Mouse (Mus musculus): ENCODE measurements around the gene Spata6.

Spata6 gene

GRCm38 (mm10) chr4:111719776-111720661 lies at the start of gene Spata6:
Gene Spata6, plus strand, starts transcription at chr4:111719984.
- no peak for DNase-seq (ENCODE audit: extremely low spot score, low read depth, low spot score)

- DNase-seq (ENCODE audit: extremely low spot score, low read depth, low spot score), result no peak
Observed at GRCm38 (mm10) chr4:111670566-111671421, 49.0 kb upstream of the Spata6 start.

- no peak for DNase-seq (ENCODE audit: extremely low spot score, low read depth, low spot score)
Observed at GRCm38 (mm10) chr4:111671440-111671839, 48.3 kb upstream of the Spata6 start.

GRCm38 (mm10) chr4:111673904-111674303 lies 45.9 kb upstream of the Spata6 start:
- DNase-seq (ENCODE audit: extremely low spot score, low read depth, low spot score), result no peak

GRCm38 (mm10) chr4:111681926-111682325 lies 37.9 kb upstream of the Spata6 start:
- no peak for DNase-seq (ENCODE audit: extremely low spot score, low read depth, low spot score)

GRCm38 (mm10) chr4:111682793-111683192 lies 37.0 kb upstream of the Spata6 start:
- no peak for DNase-seq (ENCODE audit: extremely low spot score, low read depth, low spot score)

GRCm38 (mm10) chr4:111683843-111684242 lies 35.9 kb upstream of the Spata6 start:
- no peak for DNase-seq (ENCODE audit: extremely low spot score, low read depth, low spot score)

- DNase-seq (ENCODE audit: extremely low spot score, low read depth, low spot score), result no peak
Observed at GRCm38 (mm10) chr4:111685951-111686350, 33.8 kb upstream of the Spata6 start.

- DNase-seq (ENCODE audit: extremely low spot score, low read depth, low spot score), result no peak
Observed at GRCm38 (mm10) chr4:111686951-111687350, 32.8 kb upstream of the Spata6 start.

GRCm38 (mm10) chr4:111687613-111688012 lies 32.2 kb upstream of the Spata6 start:
- DNase-seq (ENCODE audit: extremely low spot score, low read depth, low spot score), result peak; percentile 80

GRCm38 (mm10) chr4:111691057-111691543 lies 28.7 kb upstream of the Spata6 start:
- DNase-seq (ENCODE audit: extremely low spot score, low read depth, low spot score), result no peak

- DNase-seq (ENCODE audit: extremely low spot score, low read depth, low spot score), result no peak
Observed at GRCm38 (mm10) chr4:111701381-111701780, 18.4 kb upstream of the Spata6 start.

- DNase-seq (ENCODE audit: extremely low spot score, low read depth, low spot score), result no peak
Observed at GRCm38 (mm10) chr4:111704126-111704525, 15.7 kb upstream of the Spata6 start.

GRCm38 (mm10) chr4:111704975-111705374 lies 14.8 kb upstream of the Spata6 start:
- DNase-seq (ENCODE audit: extremely low spot score, low read depth, low spot score), result no peak

GRCm38 (mm10) chr4:111719296-111719695 lies 488 bp upstream of the Spata6 start:
- no peak for DNase-seq (ENCODE audit: extremely low spot score, low read depth, low spot score)

GRCm38 (mm10) chr4:111720662-111721003 lies 849 bp downstream of the Spata6 start:
- no peak for DNase-seq (ENCODE audit: extremely low spot score, low read depth, low spot score)

- no peak for DNase-seq (ENCODE audit: extremely low spot score, low read depth, low spot score)
Observed at GRCm38 (mm10) chr4:111721121-111721840, 1.5 kb downstream of the Spata6 start.

GRCm38 (mm10) chr4:111737551-111737950 lies 17.8 kb downstream of the Spata6 start:
- no peak for DNase-seq (ENCODE audit: extremely low spot score, low read depth, low spot score)

GRCm38 (mm10) chr4:111780533-111780932 lies 60.7 kb downstream of the Spata6 start:
- peak; percentile 12 for DNase-seq (ENCODE audit: extremely low spot score, low read depth, low spot score)

GRCm38 (mm10) chr4:111799892-111800291 lies 80.1 kb downstream of the Spata6 start:
- DNase-seq (ENCODE audit: extremely low spot score, low read depth, low spot score), result no peak

- no peak for DNase-seq (ENCODE audit: extremely low spot score, low read depth, low spot score)
Observed at GRCm38 (mm10) chr4:111803164-111803563, 83.4 kb downstream of the Spata6 start.
